ENCODE assay signal across 8 mouse cellular contexts in genomic region chr7:105736264-105736901, GRCm38 (mm10). TPM values are rescaled to one million over a fixed set of nuclear protein-coding genes. Genes with fewer than 3 reads are reported as not detected.
DNase-seq lines count a peak whose midpoint lies in the region; ATAC-seq and TF ChIP-seq lines count a peak whose summit lies in the region.

Gene Ilk (plus strand): TSS chr7:105736592.

- WGBS in forebrain, embryonic 13.5 days: under 1% methylated on average over 45 of the region's 62 CpGs
- WGBS in neural tube, embryonic 15.5 days: 1% methylated on average over 37 of the region's 62 CpGs

- H3K27me3 ChIP-seq in E14TG2a.4 (ENCODE audit: insufficient read depth, low read length): peaks cover 5% of the 10 kb centered on the region; the same call in 1 of the 2 replicates
- H3K27me3 ChIP-seq in forebrain, embryonic 13.5 days: no peaks in the 10 kb centered on the region
- no peaks in the 10 kb centered on the region for H3K27me3 ChIP-seq in neural tube, embryonic 15.5 days (replicated peaks)

- no peak for TF ChIP-seq CTCF in E14TG2a.4 (conservative IDR thresholded peaks at IDR 0.05; ENCODE audit: low read length)

- peaks cover 52% of the 10 kb centered on the region for H3K4me1 ChIP-seq in E14TG2a.4 (replicated peaks; ENCODE audit: low read depth, low read length)
- H3K4me1 ChIP-seq in forebrain, embryonic 13.5 days: peaks cover 30% of the 10 kb centered on the region
- peaks cover 37% of the 10 kb centered on the region for H3K4me1 ChIP-seq in neural tube, embryonic 15.5 days

- H3K9ac ChIP-seq in forebrain, embryonic 13.5 days: peak within 1 kb of the TSS; percentile 86
- peak within 1 kb of the TSS; percentile 91 for H3K9ac ChIP-seq in neural tube, embryonic 15.5 days (replicated peaks)

- peak within 1 kb of the TSS; percentile 92 for H3K4me3 ChIP-seq in E14TG2a.4 (replicated peaks; ENCODE audit: low read length)
- peak within 1 kb of the TSS; percentile 82 for H3K4me3 ChIP-seq in forebrain, embryonic 13.5 days
- peak within 1 kb of the TSS; percentile 86 for H3K4me3 ChIP-seq in neural tube, embryonic 15.5 days (replicated peaks)

- peaks cover 58% of the 10 kb centered on the region for H3K36me3 ChIP-seq in E14TG2a.4 (ENCODE audit: insufficient read depth, low read length)
- peaks cover 52% of the 10 kb centered on the region for H3K36me3 ChIP-seq in forebrain, embryonic 13.5 days (ENCODE audit: poor library complexity, severe bottlenecking)
- peaks cover 45% of the 10 kb centered on the region for H3K36me3 ChIP-seq in neural tube, embryonic 15.5 days

- intact Hi-C loops in heart, postnatal 10 days (cut with DNase I): loop anchor here (2.0 to 10.0 kb wide), 5 partner anchors 56 to 798 kb away; partner anchors contain the start of gene Mrpl17

- peak; percentile 87 for DNase-seq in c-Kit-positive CD71-positive TER-119-positive erythroid progenitor cells, embryonic 14.5 days (ENCODE audit: low spot score)
- DNase-seq in heart, postnatal 10 days: peak; percentile 96 to 97
- peak; percentile 95 for DNase-seq in layer of hippocampus, adult 11-12 months (ENCODE audit: low spot score)
- DNase-seq in lung, adult 18-20 months: peak; percentile 96
- DNase-seq in testis, postnatal 14 days (ENCODE audit: low spot score): peak; percentile 93

- H3K27ac ChIP-seq in forebrain, embryonic 13.5 days: peak within 1 kb of the TSS; percentile 70
- H3K27ac ChIP-seq in neural tube, embryonic 15.5 days (replicated peaks): peak within 1 kb of the TSS; percentile 86

- no peaks in the 10 kb centered on the region for H3K9me3 ChIP-seq in E14TG2a.4 (ENCODE audit: low read length)
- no peaks in the 10 kb centered on the region for H3K9me3 ChIP-seq in forebrain, embryonic 13.5 days (replicated peaks)
- no peaks in the 10 kb centered on the region for H3K9me3 ChIP-seq in neural tube, embryonic 15.5 days (replicated peaks)

- H3K4me2 ChIP-seq in forebrain, embryonic 13.5 days: peak within 1 kb of the TSS; percentile 95
- H3K4me2 ChIP-seq in neural tube, embryonic 15.5 days: peak within 1 kb of the TSS; percentile 89

- ATAC-seq in forebrain, embryonic 13.5 days: peak; percentile 97
- peak; percentile 94 for ATAC-seq in neural tube, embryonic 15.5 days (ENCODE audit: low FRiP score)

RNA-seq across cellular contexts. Expression of gene Ilk, which starts in this region (rescaled TPM):
- polyA plus RNA-seq in forebrain, embryonic 13.5 days (2015; fragmentation: Nextera tagmentation; extraction: Ambion mirVana): 179 and 185 TPM in 2 replicates
- 100 to 1,000 TPM; 156 to 157 TPM for total RNA-seq in heart, postnatal 10 days (2021)
- 204 and 227 TPM in 2 replicates for polyA plus RNA-seq in neural tube, embryonic 15.5 days (2015; fragmentation: Nextera tagmentation; extraction: Ambion mirVana)

Comparison
In these comparisons a context has a peak if more than half of its experiments do, and no peak if none do; other contexts are left out.
1. Peak in every context shown above with its lines: DNase-seq, ATAC-seq, H3K4me3 ChIP-seq and H3K27ac ChIP-seq.